Comparison of ENCODE assay signal across 9 mouse cellular contexts in the genomic region with DNA sequence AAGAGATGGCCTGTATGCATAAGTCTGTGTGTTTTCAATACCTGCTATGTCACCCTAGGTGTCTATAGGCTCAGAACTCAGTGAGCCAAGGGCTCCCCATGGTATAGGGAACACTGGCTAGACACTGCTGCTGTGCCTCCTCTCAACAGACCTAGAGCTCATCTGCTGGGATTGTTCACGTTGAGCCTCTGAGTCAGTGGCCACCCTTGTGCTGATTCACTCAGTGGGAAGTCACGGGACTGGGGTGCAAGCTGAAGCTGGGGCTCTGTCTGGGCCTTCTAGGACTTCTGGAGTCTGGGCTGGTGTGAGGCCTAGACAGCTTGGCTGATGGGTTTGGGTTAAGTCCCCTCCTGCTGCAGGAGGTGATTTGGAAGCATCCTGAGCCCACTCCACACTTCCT. TPM values are rescaled to one million over a fixed set of nuclear protein-coding genes. Genes with fewer than 3 reads are reported as not detected.
A peak's percentile ranks its signal among the peaks of the same experiment; 100 is the strongest.
DNase-seq lines count a peak whose midpoint lies in the region; ATAC-seq and TF ChIP-seq lines count a peak whose summit lies in the region.
"Had no signal": no experiment of that assay in that cellular context is flagged by ENCODE, and none has a peak within 500 bp of the region (broad histone marks: within the 10 kb centered on the region; RNA-seq: fewer than 3 reads in every experiment).

No protein-coding gene starts in this region.

- no peak for ATAC-seq in heart, postnatal 0 days (ENCODE audit: insufficient read depth, low read depth)
- ATAC-seq in forebrain, embryonic 11.5 days (replicated peaks; ENCODE audit: low FRiP score), result no peak
- ATAC-seq in midbrain, embryonic 13.5 days, result no peak

- no peaks in the 10 kb centered on the region for H3K27me3 ChIP-seq in heart, postnatal 0 days (ENCODE audit: control insufficient read depth, insufficient read depth, low read length)
- no peaks in the 10 kb centered on the region for H3K27me3 ChIP-seq in forebrain, embryonic 11.5 days (ENCODE audit: control insufficient read depth, insufficient read depth, low read length)
- H3K27me3 ChIP-seq in midbrain, embryonic 13.5 days, result no peaks in the 10 kb centered on the region
- H3K27me3 ChIP-seq in thymus, adult 2 months (ENCODE audit: control insufficient read depth, insufficient read depth, low read length), result no peaks in the 10 kb centered on the region; the same call in 1 of the 2 replicates

- H3K4me2 ChIP-seq in heart, postnatal 0 days (ENCODE audit: low read depth, low read length), result peak overlapping the region; percentile 81
- H3K4me2 ChIP-seq in forebrain, embryonic 11.5 days (ENCODE audit: low read depth, low read length, severe bottlenecking), result peak overlapping the region; percentile 66; the same call in 1 of the 2 replicates
- H3K4me2 ChIP-seq in midbrain, embryonic 13.5 days (replicated peaks), result peak overlapping the region; percentile 74

- no peaks in the 10 kb centered on the region; the same call in 1 of the 2 replicates for H3K4me1 ChIP-seq in heart, postnatal 0 days (ENCODE audit: control insufficient read depth, insufficient read depth)
- H3K4me1 ChIP-seq in forebrain, embryonic 11.5 days (replicated peaks; ENCODE audit: control insufficient read depth, insufficient read depth, low read length), result no peaks in the 10 kb centered on the region
- H3K4me1 ChIP-seq in midbrain, embryonic 13.5 days (replicated peaks), result peaks cover 18% of the 10 kb centered on the region
- H3K4me1 ChIP-seq in thymus, adult 2 months (replicated peaks; ENCODE audit: control insufficient read depth, insufficient read depth, low read length), result peaks cover 10% of the 10 kb centered on the region; the same call in 1 of the 2 replicates

- H3K9me3 ChIP-seq in heart, postnatal 0 days (replicated peaks; ENCODE audit: control insufficient read depth, low read length), result no peaks in the 10 kb centered on the region
- no peaks in the 10 kb centered on the region for H3K9me3 ChIP-seq in forebrain, embryonic 11.5 days (ENCODE audit: control insufficient read depth, low read length)
- no peaks in the 10 kb centered on the region for H3K9me3 ChIP-seq in midbrain, embryonic 13.5 days

- H3K4me3 ChIP-seq in heart, postnatal 0 days (ENCODE audit: low read depth, low read length), result peak overlapping the region; percentile 74; the same call in 1 of the 2 replicates
- H3K4me3 ChIP-seq in forebrain, embryonic 11.5 days (ENCODE audit: low read depth, low read length), result no peak overlapping the region
- H3K4me3 ChIP-seq in midbrain, embryonic 13.5 days (replicated peaks), result peak overlapping the region; percentile 59
- no peak overlapping the region for H3K4me3 ChIP-seq in thymus, adult 2 months (ENCODE audit: control insufficient read depth, insufficient read depth, low read length)

- peaks cover 25% of the 10 kb centered on the region for H3K36me3 ChIP-seq in heart, postnatal 0 days (replicated peaks; ENCODE audit: control insufficient read depth, insufficient read depth, low read length)
- no peaks in the 10 kb centered on the region for H3K36me3 ChIP-seq in forebrain, embryonic 11.5 days (ENCODE audit: control insufficient read depth, insufficient read depth, low read length)
- peaks cover 35% of the 10 kb centered on the region for H3K36me3 ChIP-seq in midbrain, embryonic 13.5 days
- no peaks in the 10 kb centered on the region for H3K36me3 ChIP-seq in thymus, adult 2 months (ENCODE audit: control insufficient read depth, insufficient read depth, low read length)

- WGBS in heart, postnatal 0 days, result 52% methylated on average over 2 of the region's 2 CpGs
- 85% methylated on average over 2 of the region's 2 CpGs for WGBS in forebrain, embryonic 11.5 days
- 76% methylated on average over 2 of the region's 2 CpGs for WGBS in midbrain, embryonic 13.5 days
- WGBS in thymus, adult 2 months, result 81% methylated on average over 2 of the region's 2 CpGs

- TF ChIP-seq CTCF in heart, postnatal 0 days (IDR thresholded peaks at IDR 0.05; ENCODE audit: low read depth), result no peak
- TF ChIP-seq CTCF in thymus, adult 2 months (IDR thresholded peaks at IDR 0.05; ENCODE audit: borderline replicate concordance, control insufficient read depth, extremely low read depth, insufficient read depth, low read length, poor library complexity), result no peak

- no peak for DNase-seq in heart, postnatal 0 days (ENCODE audit: low spot score)
- no peak for DNase-seq in heart, adult 9 months (ENCODE audit: low spot score in 2 of 2)
- DNase-seq in adrenal gland, postnatal 25 days, result peak; percentile 42
- DNase-seq in forebrain, embryonic 11.5 days (ENCODE audit: low spot score), result no peak
- DNase-seq in urinary bladder, postnatal 10 days (ENCODE audit: low spot score), result no peak
- DNase-seq in thymus, adult 2 months, result no peak
- DNase-seq in lung, postnatal 4 days, result no peak
- DNase-seq: kidney, postnatal 4 days had no signal

- no peak for TF ChIP-seq POLR2A in thymus, adult 2 months (IDR thresholded peaks at IDR 0.05; ENCODE audit: control insufficient read depth, extremely low read depth, insufficient read depth, low read length, poor library complexity)

- no peak for TF ChIP-seq EP300 in heart, postnatal 0 days (IDR thresholded peaks at IDR 0.05; ENCODE audit: low read depth)

- no peak overlapping the region for H3K27ac ChIP-seq in heart, postnatal 0 days (ENCODE audit: low read depth)
- H3K27ac ChIP-seq in forebrain, embryonic 11.5 days (ENCODE audit: low read depth, low read length), result no peak overlapping the region
- no peak overlapping the region for H3K27ac ChIP-seq in midbrain, embryonic 13.5 days
- H3K27ac ChIP-seq in thymus, adult 2 months (ENCODE audit: control insufficient read depth, insufficient read depth, low read length), result no peak overlapping the region

- H3K9ac ChIP-seq in heart, postnatal 0 days (replicated peaks; ENCODE audit: low read depth, low read length), result no peak overlapping the region
- no peak overlapping the region for H3K9ac ChIP-seq in forebrain, embryonic 11.5 days (ENCODE audit: low read length)
- peak overlapping the region; percentile 80 for H3K9ac ChIP-seq in midbrain, embryonic 13.5 days (replicated peaks)

RNA-seq across cellular contexts. Expression of a gene that starts 2.3 kb away (rescaled TPM):
- 99.7 and 138 TPM in 2 replicates for total RNA-seq in heart, postnatal 0 days (2014; rRNA removed; ENCODE audit: low replicate concordance)
- polyA plus RNA-seq in heart, postnatal 0 days (2015; fragmentation: Nextera tagmentation; extraction: Ambion mirVana), result 11.0 and 11.9 TPM in 2 replicates
- 64.2 and 70.4 TPM in 2 replicates for total RNA-seq in adrenal gland, postnatal 25 days (2021)
- 7.5 and 9.0 TPM in 2 replicates for polyA plus RNA-seq in forebrain, embryonic 11.5 days (2014; fragmentation: Nextera tagmentation; extraction: Ambion mirVana)
- polyA plus RNA-seq in midbrain, embryonic 13.5 days (2015; fragmentation: Nextera tagmentation; extraction: Ambion mirVana), result 6.3 and 6.4 TPM in 2 replicates
- 38.1 and 44.5 TPM in 2 replicates for polyA plus RNA-seq in thymus, adult 2 months (2012; rRNA removed)

RNA-seq across cellular contexts. Expression of a gene that starts 15.3 kb away (rescaled TPM):
- total RNA-seq in heart, postnatal 0 days (2014; rRNA removed; ENCODE audit: low replicate concordance), result 2.7 and 14.8 TPM in 2 replicates
- polyA plus RNA-seq in heart, postnatal 0 days (2015; fragmentation: Nextera tagmentation; extraction: Ambion mirVana), result 9.9 and 12.0 TPM in 2 replicates
- total RNA-seq in adrenal gland, postnatal 25 days (2021), result 9.4 TPM in 2 replicates
- polyA plus RNA-seq in forebrain, embryonic 11.5 days (2014; fragmentation: Nextera tagmentation; extraction: Ambion mirVana), result 11.1 and 17.4 TPM in 2 replicates
- polyA plus RNA-seq in midbrain, embryonic 13.5 days (2015; fragmentation: Nextera tagmentation; extraction: Ambion mirVana), result 91.5 and 99.5 TPM in 2 replicates
- polyA plus RNA-seq in thymus, adult 2 months (2012; rRNA removed), result 6.4 and 6.9 TPM in 2 replicates

RNA-seq across cellular contexts. Expression of a gene that starts 36.0 kb away (rescaled TPM):
- total RNA-seq in heart, postnatal 0 days (2014; rRNA removed; ENCODE audit: low replicate concordance), result 0.39 and 2.2 TPM in 2 replicates
- 0.12 and 0.19 TPM in 2 replicates for polyA plus RNA-seq in heart, postnatal 0 days (2015; fragmentation: Nextera tagmentation; extraction: Ambion mirVana)
- total RNA-seq in adrenal gland, postnatal 25 days (2021), result 0.33 and 0.88 TPM in 2 replicates
- 4.5 and 5.5 TPM in 2 replicates for polyA plus RNA-seq in forebrain, embryonic 11.5 days (2014; fragmentation: Nextera tagmentation; extraction: Ambion mirVana)
- polyA plus RNA-seq in midbrain, embryonic 13.5 days (2015; fragmentation: Nextera tagmentation; extraction: Ambion mirVana), result 0.79 and 1.2 TPM in 2 replicates
- 1.1 and 1.2 TPM in 2 replicates for polyA plus RNA-seq in thymus, adult 2 months (2012; rRNA removed)

RNA-seq across cellular contexts. Expression of a gene that starts 40.7 kb away (rescaled TPM):
- 65.5 and 65.7 TPM in 2 replicates for total RNA-seq in heart, postnatal 0 days (2014; rRNA removed; ENCODE audit: low replicate concordance)
- 148 and 159 TPM in 2 replicates for polyA plus RNA-seq in heart, postnatal 0 days (2015; fragmentation: Nextera tagmentation; extraction: Ambion mirVana)
- total RNA-seq in adrenal gland, postnatal 25 days (2021), result 250 and 262 TPM in 2 replicates
- polyA plus RNA-seq in forebrain, embryonic 11.5 days (2014; fragmentation: Nextera tagmentation; extraction: Ambion mirVana), result 128 and 135 TPM in 2 replicates
- polyA plus RNA-seq in midbrain, embryonic 13.5 days (2015; fragmentation: Nextera tagmentation; extraction: Ambion mirVana), result 116 and 118 TPM in 2 replicates
- polyA plus RNA-seq in thymus, adult 2 months (2012; rRNA removed), result 45.8 and 54.4 TPM in 2 replicates

RNA-seq across cellular contexts. Expression of a gene that starts 41.2 kb away (rescaled TPM):
- total RNA-seq in heart, postnatal 0 days (2014; rRNA removed; ENCODE audit: low replicate concordance), result 22.0 and 27.4 TPM in 2 replicates
- polyA plus RNA-seq in heart, postnatal 0 days (2015; fragmentation: Nextera tagmentation; extraction: Ambion mirVana), result 14.1 and 14.3 TPM in 2 replicates
- 29.7 and 37.0 TPM in 2 replicates for total RNA-seq in adrenal gland, postnatal 25 days (2021)
- 8.9 and 10.7 TPM in 2 replicates for polyA plus RNA-seq in forebrain, embryonic 11.5 days (2014; fragmentation: Nextera tagmentation; extraction: Ambion mirVana)
- polyA plus RNA-seq in midbrain, embryonic 13.5 days (2015; fragmentation: Nextera tagmentation; extraction: Ambion mirVana), result 9.6 and 11.8 TPM in 2 replicates
- polyA plus RNA-seq in thymus, adult 2 months (2012; rRNA removed), result 73.8 and 76.3 TPM in 2 replicates

Comparison
In these comparisons a context has a peak if more than half of its experiments do, and no peak if none do; other contexts are left out.
1. H3K4me3 ChIP-seq: peak in heart, postnatal 0 days (single experiment) and midbrain, embryonic 13.5 days (single experiment); none in forebrain, embryonic 11.5 days (single experiment) and thymus, adult 2 months (single experiment).
2. Peak in every context shown above with its lines, with median percentiles within 50 percentile points of each other: H3K4me2 ChIP-seq.